Mouse (Mus musculus) testis, adult 2 months (tissue): ENCODE results near the gene Cdkl3.

Source experiments
- CTCF ChIP-seq: fragments of 200-500 bp; IDR thresholded peaks from 2 replicates; pipeline ENCODE4 v1.5.1; 2012; ENCODE audit warnings: low read depth, mild to moderate bottlenecking, inconsistent platforms, low read length, moderate library complexity; ENCODE audit not compliant: control insufficient read depth, insufficient read depth, insufficient replicate concordance
- POLR2A ChIP-seq: fragments of 200-500 bp; IDR thresholded peaks from 2 replicates; pipeline ENCODE4 v1.6.1; 2012; ENCODE audit warnings: low read depth, mild to moderate bottlenecking, inconsistent platforms, low read length, moderate library complexity; ENCODE audit not compliant: control insufficient read depth

GRCm38 (mm10) chr11:52117156-52117555 lies 113.1 kb downstream of the Cdkl3 start:
- TF ChIP-seq POLR2A = no peak
- TF ChIP-seq CTCF = no peak
